Mouse (Mus musculus) CH12.LX (cell line): ENCODE measurements around the gene Atoh7. TPM values are rescaled to one million over a fixed set of nuclear protein-coding genes. Genes with fewer than 3 reads are reported as not detected.
A peak's percentile ranks its signal among the peaks of the same experiment; 100 is the strongest.

ENCODE experiments used
- DNase-seq: peaks from one replicate; pipeline ENCODE4 v3.0.0-alpha.2; 2013; ENCODE audit errors: extremely low read depth
- H3K27ac ChIP-seq: 2 replicates; pipeline ENCODE4 v1.5.1; 2012; ENCODE audit warnings: low read depth, mild to moderate bottlenecking, control low read depth, moderate library complexity; ENCODE audit not compliant: insufficient read depth
- H3K27me3 ChIP-seq: replicated peaks from 2 replicates; pipeline ENCODE3; 2012; ENCODE audit warnings: inconsistent platforms
- H3K36me3 ChIP-seq, 2 experiments: replicated peaks in 1 of 2; 2 replicates each; pipeline versions ENCODE3 to v1.6.1; 2012; ENCODE audit warnings: inconsistent platforms in 1 of 2, low read length in 1 of 2, mild to moderate bottlenecking in 1 of 2, mixed read lengths in 1 of 2, moderate library complexity in 1 of 2; ENCODE audit not compliant: control insufficient read depth in 1 of 2, insufficient read depth in 1 of 2
- H3K4me1 ChIP-seq, 2 experiments: 2 replicates each; pipeline ENCODE4 v1.6.1; 2012; ENCODE audit warnings: inconsistent platforms in 1 of 2, moderate library complexity in 1 of 2; ENCODE audit not compliant: insufficient read depth in 2 of 2, control insufficient read depth in 1 of 2
- H3K4me2 ChIP-seq: 2 replicates; pipeline ENCODE4 v1.6.1; 2012; ENCODE audit warnings: low read depth, mild to moderate bottlenecking, control low read depth; ENCODE audit not compliant: poor library complexity, insufficient read depth, severe bottlenecking
- H3K4me3 ChIP-seq, 3 experiments: fragments of 150-350 bp in 1 of 3; sonication (generic) in 1 of 3; replicated peaks in 1 of 3; 2 replicates each; pipeline versions ENCODE3 to v1.5.1; 2011 to 2012; ENCODE audit warnings: low read depth in 2 of 3, low read length in 2 of 3, mild to moderate bottlenecking in 2 of 3, moderate library complexity in 2 of 3, control low read depth in 1 of 3, improper control_type of control experiment in 1 of 3, inconsistent platforms in 1 of 3, mixed read lengths in 1 of 3; ENCODE audit not compliant: poor library complexity in 1 of 3
- H3K79me2 ChIP-seq: replicated peaks from 2 replicates; pipeline ENCODE4 v1.6.1; 2012; ENCODE audit warnings: mild to moderate bottlenecking, moderate library complexity; ENCODE audit not compliant: control insufficient read depth, poor library complexity, insufficient read depth, severe bottlenecking; ENCODE audit errors: extremely low read depth
- H3K9ac ChIP-seq: 2 replicates; pipeline ENCODE4 v1.6.1; 2012; ENCODE audit warnings: low read depth, mild to moderate bottlenecking, control low read depth, moderate library complexity; ENCODE audit not compliant: insufficient read depth
- H3K9me3 ChIP-seq: replicated peaks from 2 replicates; pipeline ENCODE3; 2012; ENCODE audit warnings: low read length, inconsistent platforms, mixed read lengths
- BHLHE40 ChIP-seq: IDR thresholded peaks from 2 replicates; pipeline ENCODE4 v1.6.1; 2011; ENCODE audit warnings: mild to moderate bottlenecking, low read depth, low read length, improper control_type of control experiment
- CTCF ChIP-seq, 2 experiments: IDR thresholded peaks in 1 of 2; conservative IDR thresholded peaks in 1 of 2; 2 replicates each; pipeline ENCODE4 v1.5.1; 2011 to 2012; ENCODE audit warnings: low read depth in 2 of 2, low read length in 2 of 2, improper control_type of control experiment in 1 of 2, inconsistent platforms in 1 of 2, mild to moderate bottlenecking in 1 of 2, moderate library complexity in 1 of 2
- ELF1 ChIP-seq: IDR thresholded peaks from 2 replicates; pipeline ENCODE4 v1.6.1; 2014; ENCODE audit warnings: low read depth, mild to moderate bottlenecking, inconsistent platforms, low read length, improper control_type of control experiment
- EP300 ChIP-seq: IDR thresholded peaks from 2 replicates; pipeline ENCODE4 v1.6.1; 2011; ENCODE audit warnings: low read length, improper control_type of control experiment
- GABPA ChIP-seq: IDR thresholded peaks from 2 replicates; pipeline ENCODE4 v1.6.1; 2012; ENCODE audit warnings: low read depth, low read length, improper control_type of control experiment, inconsistent platforms; ENCODE audit not compliant: insufficient replicate concordance
- HCFC1 ChIP-seq: IDR thresholded peaks from 2 replicates; pipeline ENCODE4 v1.6.1; 2012; ENCODE audit warnings: low read depth, mild to moderate bottlenecking, inconsistent platforms, low read length, improper control_type of control experiment
- IRF4 ChIP-seq: IDR thresholded peaks from 2 replicates; pipeline ENCODE4 v1.6.1; 2014; ENCODE audit warnings: low read depth, mild to moderate bottlenecking, inconsistent platforms, low read length, improper control_type of control experiment
- KAT2A ChIP-seq: IDR thresholded peaks from 2 replicates; pipeline ENCODE4 v1.6.1; 2012; ENCODE audit warnings: low read length, improper control_type of control experiment, inconsistent platforms; ENCODE audit not compliant: insufficient replicate concordance
- MAFK ChIP-seq: IDR thresholded peaks from 2 replicates; pipeline ENCODE4 v1.6.1; 2011; ENCODE audit warnings: low read length, improper control_type of control experiment; ENCODE audit not compliant: insufficient replicate concordance
- MAX ChIP-seq: IDR thresholded peaks from 2 replicates; pipeline ENCODE4 v1.6.1; 2011; ENCODE audit warnings: low read length, improper control_type of control experiment
- RAD21 ChIP-seq: IDR thresholded peaks from 2 replicates; pipeline ENCODE4 v1.6.1; 2011; ENCODE audit warnings: low read depth, mild to moderate bottlenecking, low read length, improper control_type of control experiment, moderate library complexity
- SIN3A ChIP-seq: IDR thresholded peaks from 2 replicates; pipeline ENCODE4 v1.6.1; 2012; ENCODE audit warnings: low read length, improper control_type of control experiment, inconsistent platforms
- UBTF ChIP-seq: IDR thresholded peaks from 2 replicates; pipeline ENCODE4 v1.6.1; 2012; ENCODE audit warnings: low read depth, mild to moderate bottlenecking, inconsistent platforms, low read length, improper control_type of control experiment, moderate library complexity
- ZKSCAN1 ChIP-seq: IDR thresholded peaks from 2 replicates; pipeline ENCODE4 v1.6.1; 2012; ENCODE audit warnings: low read depth, inconsistent platforms, low read length, improper control_type of control experiment, borderline replicate concordance
- ZMIZ1 ChIP-seq: IDR thresholded peaks from 2 replicates; pipeline ENCODE4 v1.6.1; 2012; ENCODE audit warnings: low read depth, mild to moderate bottlenecking, inconsistent platforms, low read length, improper control_type of control experiment
- dilution Hi-C: fragments of 300-500 bp; cut with MboI; formaldehyde crosslinking; loops from 2 replicates; pipeline ENCODE4 v1.14.3; 2020; ENCODE audit warnings: low sequenced_read_pairs; ENCODE audit not compliant: extremely low pct_unique_long_range_greater_than_20kb, extremely low pct_ligation_motif_present
- in situ Hi-C: fragments of 300-500 bp; cut with MboI; formaldehyde crosslinking; loops from 3 replicates; pipeline ENCODE4 v1.14.3; 2019; ENCODE audit warnings: low sequenced_read_pairs, low pct_ligation_motif_present, low pct_unique_long_range_greater_than_20kb, mixed read lengths
- polyA plus RNA-seq: library from polyadenylated mRNA; unstranded; fragments of >175 nt; gene quantifications from 2 replicates; pipeline ENCODE4 v1.2.1, GENCODE M21; 2012; ENCODE audit warnings: low read depth; ENCODE audit not compliant: insufficient read length
- total RNA-seq, 2 experiments: library from RNA; depleted of rRNA; stranded (reverse); fragments of 300-350 nt in 1 of 2; fragments of >200 nt in 1 of 2; gene quantifications; 2 replicates each; pipeline ENCODE4 v1.2.3; 2012 to 2014

Atoh7 gene
- total and polyA plus RNA-seq, 3 experiments = not detected

GRCm38 (mm10) chr10:63116376-63116775 lies 16.9 kb downstream of the Atoh7 start:
- Histone ChIP-seq H3K27me3 (no peaks in the 10 kb centered on the region), H3K79me2 (no peaks in the 10 kb centered on the region), H3K36me3 (no peaks in the 10 kb centered on the region), H3K9me3 (peaks cover 3% of the 10 kb centered on the region), H3K4me3 (no peak overlapping the region), H3K9ac (no peak overlapping the region), H3K4me1 (no peaks in the 10 kb centered on the region), H3K27ac (no peak overlapping the region), H3K4me2 (no peak overlapping the region)
- dilution Hi-C loops = no loop called here
- in situ Hi-C loops = no loop called here
- TF ChIP-seq HCFC1 (no peak), SIN3A (no peak), ELF1 (no peak), BHLHE40 (no peak), IRF4 (no peak)
- DNase-seq = no peak

- H3K9ac ChIP-seq = no peak overlapping the region
- no peaks in the 10 kb centered on the region; a peak in 1 of 4 replicates for H3K4me1 ChIP-seq
- in situ Hi-C loops (no loop called here), dilution Hi-C loops (no loop called here)
- H3K36me3 ChIP-seq = no peaks in the 10 kb centered on the region
- no peak for TF ChIP-seq IRF4
- 0 out of 4 replicates have a peak, but pooled peaks of 1 of the 2 experiments have one; percentile 17 for TF ChIP-seq CTCF (conservative IDR thresholded peaks at IDR 0.05 in 1 of 2, IDR thresholded peaks at IDR 0.05 in 1 of 2; ENCODE audit: low read depth in 2 of 2, low read length in 2 of 2)
- no peak for TF ChIP-seq GABPA
- TF ChIP-seq ZKSCAN1 = no peak
- no peak for TF ChIP-seq MAX
- no peak for TF ChIP-seq MAFK
- TF ChIP-seq ZMIZ1 = no peak
- peak; percentile 1 for TF ChIP-seq RAD21
- no peak for TF ChIP-seq BHLHE40
- TF ChIP-seq KAT2A = no peak
- TF ChIP-seq UBTF = no peak
- no peak for TF ChIP-seq EP300
- H3K4me3 ChIP-seq = no peak overlapping the region
- H3K27ac ChIP-seq = no peak overlapping the region
- no peaks in the 10 kb centered on the region for H3K27me3 ChIP-seq
- DNase-seq = no peak
- no peak overlapping the region for H3K4me2 ChIP-seq
- peaks cover 3% of the 10 kb centered on the region for H3K9me3 ChIP-seq
- H3K79me2 ChIP-seq = no peaks in the 10 kb centered on the region
These were observed 18.1 kb downstream of the Atoh7 start for GRCm38 (mm10) chr10:63117583-63117982.
